Mouse (Mus musculus): ENCODE data around the gene Dmd. TPM values are rescaled to one million over a fixed set of nuclear protein-coding genes. Genes with fewer than 3 reads are reported as not detected.
"Not testable (repeated sequence)": the region's sequence is repeated elsewhere in the genome, so short reads cannot be mapped to it uniquely, and the experiment has no call there.

The Dmd gene
- polyA plus RNA-seq, 1 experiment from 2014 or later = 35.9 TPM

DNA sequence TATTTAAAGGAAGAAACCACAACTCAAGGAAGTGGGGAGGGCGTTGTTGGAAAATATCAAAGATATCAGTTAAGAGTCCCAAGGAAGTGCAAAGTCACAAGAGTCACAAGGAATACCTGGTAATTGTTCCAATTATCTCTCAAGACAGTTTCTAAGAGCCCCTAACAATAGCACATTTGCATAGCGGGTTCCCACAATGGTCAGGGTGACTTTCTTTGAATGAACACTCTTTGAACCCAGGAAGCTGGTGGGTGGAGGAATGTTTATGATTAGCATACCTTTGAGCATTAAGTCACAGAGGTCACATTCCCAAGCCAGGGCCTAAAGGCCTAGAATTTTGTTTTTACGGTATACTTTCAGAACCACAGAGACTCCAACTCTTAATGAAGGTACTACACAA is 1113.8 kb downstream of the Dmd start:
- H3K9ac ChIP-seq (ENCODE audit: low read depth, low read length); H3K27ac ChIP-seq (ENCODE audit: low read depth, low read length); H3K36me3 ChIP-seq (ENCODE audit: control insufficient read depth, insufficient read depth, low read length); H3K27me3 ChIP-seq (ENCODE audit: control insufficient read depth, insufficient read depth, low read length); ATAC-seq (replicated peaks; ENCODE audit: insufficient number of reproducible peaks, low FRiP score, low TSS enrichment); H3K4me1 ChIP-seq (ENCODE audit: control insufficient read depth, insufficient read depth, low read length); H3K9me3 ChIP-seq (replicated peaks; ENCODE audit: control insufficient read depth, low read length); H3K4me3 ChIP-seq (ENCODE audit: low read depth, low read length); H3K4me2 ChIP-seq: not testable (repeated sequence)
- WGBS (ENCODE audit: insufficient replicate concordance) = 97% methylated on average over 3 of the region's 3 CpGs

DNA sequence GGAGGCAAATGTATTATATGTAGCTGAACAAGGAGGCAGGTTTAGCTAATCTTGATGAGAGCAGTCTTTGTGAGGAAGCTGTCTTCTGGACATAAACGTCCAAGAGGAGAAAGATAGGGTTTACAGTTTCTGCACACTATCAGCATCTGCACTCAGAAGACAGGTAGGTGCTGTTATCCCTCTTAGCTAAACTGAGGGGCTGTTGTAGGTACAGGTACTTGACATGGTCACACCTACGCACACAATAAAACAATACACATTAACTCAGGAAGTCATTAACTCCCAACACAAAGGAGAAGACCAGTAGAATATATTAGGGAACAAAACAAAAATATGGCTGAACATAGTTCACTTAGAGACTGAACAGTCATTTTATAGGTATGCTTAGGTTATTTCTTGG is 1217.2 kb downstream of the Dmd start:
- Histone ChIP-seq H3K4me2 (no peak overlapping the region), H3K36me3 (ENCODE audit: control insufficient read depth, insufficient read depth, low read length) (no peaks in the 10 kb centered on the region), H3K9me3 (replicated peaks; ENCODE audit: control insufficient read depth, low read length) (no peaks in the 10 kb centered on the region), H3K9ac (ENCODE audit: low read depth, low read length) (no peak overlapping the region), H3K4me3 (ENCODE audit: low read depth, low read length) (no peak overlapping the region), H3K4me1 (ENCODE audit: control insufficient read depth, insufficient read depth, low read length) (no peaks in the 10 kb centered on the region), H3K27me3 (ENCODE audit: control insufficient read depth, insufficient read depth, low read length) (no peaks in the 10 kb centered on the region), H3K27ac (ENCODE audit: low read depth, low read length) (no peak overlapping the region)
- WGBS (ENCODE audit: insufficient replicate concordance) = 62% methylated on average over 2 of the region's 2 CpGs
- no peak for ATAC-seq (replicated peaks; ENCODE audit: insufficient number of reproducible peaks, low FRiP score, low TSS enrichment)

DNA sequence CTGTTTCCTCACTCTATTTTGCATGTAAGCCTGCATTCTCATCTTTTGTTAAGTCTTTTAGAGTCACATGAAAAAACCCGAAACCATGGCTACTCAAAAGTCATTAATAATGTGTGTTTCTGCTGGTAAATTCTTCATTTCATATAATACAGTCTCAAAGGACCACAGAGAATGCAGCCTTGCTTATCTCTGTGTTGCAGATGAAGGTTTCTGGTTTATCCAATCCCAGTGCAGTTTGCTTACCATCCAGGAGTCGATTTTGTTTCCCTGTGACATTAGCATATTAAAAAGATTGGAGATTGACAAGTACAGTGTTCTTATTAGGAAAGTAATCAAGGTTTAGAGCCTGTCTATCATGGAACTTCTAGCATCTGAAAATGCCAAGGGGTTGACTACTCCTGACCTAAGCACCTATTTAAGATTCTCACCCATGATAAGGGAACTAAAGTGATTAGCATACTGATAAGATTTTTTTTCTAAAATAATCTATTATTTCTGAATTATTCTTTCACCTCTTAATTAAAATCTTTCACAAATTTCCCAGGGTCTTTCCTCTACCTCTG is 1292.7 kb downstream of the Dmd start:
- Histone ChIP-seq H3K36me3 (ENCODE audit: control insufficient read depth, insufficient read depth, low read length) (no peaks in the 10 kb centered on the region), H3K27me3 (ENCODE audit: control insufficient read depth, insufficient read depth, low read length) (no peaks in the 10 kb centered on the region), H3K9ac (ENCODE audit: low read depth, low read length) (no peak overlapping the region), H3K4me3 (ENCODE audit: low read depth, low read length) (no peak overlapping the region), H3K9me3 (replicated peaks; ENCODE audit: control insufficient read depth, low read length) (no peaks in the 10 kb centered on the region), H3K4me1 (ENCODE audit: control insufficient read depth, insufficient read depth, low read length) (no peaks in the 10 kb centered on the region), H3K4me2 (no peak overlapping the region), H3K27ac (ENCODE audit: low read depth, low read length) (no peak overlapping the region)
- ATAC-seq (replicated peaks; ENCODE audit: insufficient number of reproducible peaks, low FRiP score, low TSS enrichment) = no peak
- 57% methylated on average over 2 of the region's 2 CpGs for WGBS (ENCODE audit: insufficient replicate concordance)

DNA sequence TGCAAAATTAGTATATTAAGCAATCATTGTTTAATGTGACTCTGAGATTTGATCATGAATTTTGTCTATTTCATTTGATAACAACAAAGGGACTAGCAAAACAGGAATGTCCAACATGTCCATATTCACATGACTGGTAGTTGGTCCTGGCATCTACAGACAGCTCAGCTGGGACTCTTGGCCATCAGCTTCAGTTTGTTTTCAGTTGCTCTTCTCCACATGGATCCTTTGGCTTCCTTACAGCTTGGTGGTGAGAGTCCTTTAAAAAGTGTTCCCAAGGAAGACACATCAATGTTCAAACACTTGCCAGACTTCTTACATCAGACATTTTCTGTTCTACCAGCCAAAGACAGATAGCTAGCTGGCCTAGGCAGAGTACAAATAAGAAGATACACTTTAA is 1381.9 kb downstream of the Dmd start:
- H3K9ac ChIP-seq (ENCODE audit: low read depth, low read length) = no peak overlapping the region
- no peaks in the 10 kb centered on the region for H3K4me1 ChIP-seq (ENCODE audit: control insufficient read depth, insufficient read depth, low read length)
- no peak overlapping the region for H3K4me3 ChIP-seq (ENCODE audit: low read depth, low read length)
- H3K27me3 ChIP-seq (ENCODE audit: control insufficient read depth, insufficient read depth, low read length) = no peaks in the 10 kb centered on the region
- no peaks in the 10 kb centered on the region for H3K36me3 ChIP-seq (ENCODE audit: control insufficient read depth, insufficient read depth, low read length)
- no peak for ATAC-seq (replicated peaks; ENCODE audit: insufficient number of reproducible peaks, low FRiP score, low TSS enrichment)
- no peak overlapping the region for H3K4me2 ChIP-seq
- no peak overlapping the region for H3K27ac ChIP-seq (ENCODE audit: low read depth, low read length)
- no peaks in the 10 kb centered on the region for H3K9me3 ChIP-seq (replicated peaks; ENCODE audit: control insufficient read depth, low read length)

DNA sequence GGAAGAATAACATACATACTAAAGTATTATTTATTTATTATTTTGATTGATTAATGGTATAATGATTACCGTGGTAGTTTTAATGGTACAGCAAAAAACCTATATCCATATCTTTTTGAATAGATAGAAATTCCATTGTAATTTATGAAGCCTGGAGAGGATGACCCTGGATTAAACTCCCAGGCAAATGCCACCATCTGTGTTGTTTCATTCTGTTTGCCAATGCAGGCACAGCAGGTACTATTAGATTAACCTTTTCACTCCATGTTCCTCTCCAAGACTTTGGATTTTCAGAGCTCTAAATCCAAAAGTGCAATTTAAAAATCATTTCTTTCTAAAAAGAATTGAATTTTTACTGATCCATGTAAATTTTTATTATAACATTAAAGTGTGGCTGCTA is 1383.5 kb downstream of the Dmd start:
- Histone ChIP-seq H3K9me3 (replicated peaks; ENCODE audit: control insufficient read depth, low read length) (no peaks in the 10 kb centered on the region), H3K4me2 (no peak overlapping the region), H3K9ac (ENCODE audit: low read depth, low read length) (no peak overlapping the region), H3K4me3 (ENCODE audit: low read depth, low read length) (no peak overlapping the region), H3K27me3 (ENCODE audit: control insufficient read depth, insufficient read depth, low read length) (no peaks in the 10 kb centered on the region), H3K4me1 (ENCODE audit: control insufficient read depth, insufficient read depth, low read length) (no peaks in the 10 kb centered on the region), H3K36me3 (ENCODE audit: control insufficient read depth, insufficient read depth, low read length) (no peaks in the 10 kb centered on the region), H3K27ac (ENCODE audit: low read depth, low read length) (no peak overlapping the region)
- WGBS (ENCODE audit: insufficient replicate concordance) = 82% methylated on average over 1 of the region's 1 CpGs
- no peak for ATAC-seq (replicated peaks; ENCODE audit: insufficient number of reproducible peaks, low FRiP score, low TSS enrichment)

DNA sequence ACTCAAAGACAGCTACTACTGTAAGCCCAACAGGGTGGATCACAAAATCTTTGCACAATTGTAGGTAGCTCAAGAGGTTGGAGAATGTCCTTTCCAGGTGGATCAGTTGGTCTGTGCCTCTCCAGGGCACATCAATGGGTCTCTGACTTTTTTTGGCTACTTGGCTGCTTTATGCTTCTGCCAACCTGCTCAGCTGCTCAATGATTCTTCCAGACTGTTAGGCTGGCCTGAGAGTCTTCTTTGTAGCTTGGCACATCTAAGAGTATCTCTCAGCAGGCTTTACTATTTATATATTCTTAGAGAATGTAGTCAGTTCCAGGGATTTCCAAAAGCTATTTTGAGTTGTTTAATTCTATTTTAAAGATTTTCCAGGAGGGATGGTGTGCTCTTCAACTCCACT is 1416.3 kb downstream of the Dmd start:
- Histone ChIP-seq H3K27ac (ENCODE audit: low read depth, low read length) (no peak overlapping the region), H3K4me1 (ENCODE audit: control insufficient read depth, insufficient read depth, low read length) (no peaks in the 10 kb centered on the region)
- no peak for ATAC-seq (replicated peaks; ENCODE audit: insufficient number of reproducible peaks, low FRiP score, low TSS enrichment)

DNA sequence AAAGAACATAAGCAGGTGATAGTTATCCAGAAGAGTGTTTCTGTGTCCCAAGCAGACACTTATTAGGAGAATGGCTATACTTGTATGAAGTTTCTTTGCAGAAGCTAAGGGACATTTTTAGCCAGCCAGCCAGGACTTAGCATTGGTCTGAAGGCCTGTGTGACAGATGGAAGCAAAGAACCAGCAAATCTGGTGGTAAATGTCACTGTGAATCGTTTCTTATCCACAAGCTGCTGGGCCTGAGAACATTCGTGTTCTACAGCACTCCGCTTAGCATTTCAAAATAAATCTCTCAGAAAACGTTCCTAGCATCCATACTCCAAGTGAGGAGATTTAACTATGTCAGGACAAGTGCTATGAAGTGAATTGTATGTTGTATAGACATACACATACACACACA is 1486.9 kb downstream of the Dmd start:
- 73% methylated on average over 4 of the region's 4 CpGs for WGBS (ENCODE audit: insufficient replicate concordance)
- no peaks in the 10 kb centered on the region for H3K4me1 ChIP-seq (ENCODE audit: control insufficient read depth, insufficient read depth, low read length)
- no peaks in the 10 kb centered on the region for H3K9me3 ChIP-seq (replicated peaks; ENCODE audit: control insufficient read depth, low read length)
- H3K36me3 ChIP-seq (ENCODE audit: control insufficient read depth, insufficient read depth, low read length) = no peaks in the 10 kb centered on the region
- H3K27ac ChIP-seq (ENCODE audit: low read depth, low read length) = no peak overlapping the region
- no peak overlapping the region for H3K4me3 ChIP-seq (ENCODE audit: low read depth, low read length)
- H3K9ac ChIP-seq (ENCODE audit: low read depth, low read length) = no peak overlapping the region
- H3K27me3 ChIP-seq (ENCODE audit: control insufficient read depth, insufficient read depth, low read length) = no peaks in the 10 kb centered on the region
- H3K4me2 ChIP-seq = no peak overlapping the region
- ATAC-seq (replicated peaks; ENCODE audit: insufficient number of reproducible peaks, low FRiP score, low TSS enrichment) = no peak

More for the DNA sequence above, 1416.3 kb downstream of the Dmd start:
- no peak overlapping the region for H3K4me2 ChIP-seq
- no peaks in the 10 kb centered on the region for H3K9me3 ChIP-seq (replicated peaks; ENCODE audit: control insufficient read depth, low read length)
- H3K4me3 ChIP-seq (ENCODE audit: low read depth, low read length) = no peak overlapping the region
- H3K36me3 ChIP-seq (ENCODE audit: control insufficient read depth, insufficient read depth, low read length) = no peaks in the 10 kb centered on the region
- no peak overlapping the region for H3K9ac ChIP-seq (ENCODE audit: low read depth, low read length)
- H3K27me3 ChIP-seq (ENCODE audit: control insufficient read depth, insufficient read depth, low read length) = no peaks in the 10 kb centered on the region

DNA sequence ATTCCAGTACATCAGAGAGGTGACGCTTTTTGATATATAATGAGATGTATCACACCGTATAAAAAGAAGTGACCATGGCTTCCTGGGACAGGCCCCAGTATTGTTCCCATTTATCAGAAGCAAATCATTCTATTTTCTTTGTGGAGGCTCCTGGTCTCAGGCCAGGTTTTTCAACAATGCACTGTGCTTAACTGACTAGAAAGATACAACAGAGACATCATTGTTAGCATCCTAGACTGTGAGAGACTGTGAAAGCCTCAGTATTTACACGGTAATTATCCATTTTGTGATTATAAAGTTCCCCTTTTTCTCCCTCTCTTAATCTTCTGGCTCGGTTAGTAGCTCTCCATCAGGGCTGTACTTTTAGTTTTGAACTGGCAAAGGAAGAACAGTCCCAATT is 1487.9 kb downstream of the Dmd start:
- Histone ChIP-seq H3K4me3 (ENCODE audit: low read depth, low read length) (no peak overlapping the region), H3K27me3 (ENCODE audit: control insufficient read depth, insufficient read depth, low read length) (no peaks in the 10 kb centered on the region), H3K36me3 (ENCODE audit: control insufficient read depth, insufficient read depth, low read length) (no peaks in the 10 kb centered on the region), H3K9ac (ENCODE audit: low read depth, low read length) (no peak overlapping the region), H3K4me1 (ENCODE audit: control insufficient read depth, insufficient read depth, low read length) (no peaks in the 10 kb centered on the region), H3K4me2 (no peak overlapping the region), H3K27ac (ENCODE audit: low read depth, low read length) (no peak overlapping the region), H3K9me3 (replicated peaks; ENCODE audit: control insufficient read depth, low read length) (no peaks in the 10 kb centered on the region)
- WGBS (ENCODE audit: insufficient replicate concordance) = 73% methylated on average over 4 of the region's 4 CpGs
- ATAC-seq (replicated peaks; ENCODE audit: insufficient number of reproducible peaks, low FRiP score, low TSS enrichment) = no peak

DNA sequence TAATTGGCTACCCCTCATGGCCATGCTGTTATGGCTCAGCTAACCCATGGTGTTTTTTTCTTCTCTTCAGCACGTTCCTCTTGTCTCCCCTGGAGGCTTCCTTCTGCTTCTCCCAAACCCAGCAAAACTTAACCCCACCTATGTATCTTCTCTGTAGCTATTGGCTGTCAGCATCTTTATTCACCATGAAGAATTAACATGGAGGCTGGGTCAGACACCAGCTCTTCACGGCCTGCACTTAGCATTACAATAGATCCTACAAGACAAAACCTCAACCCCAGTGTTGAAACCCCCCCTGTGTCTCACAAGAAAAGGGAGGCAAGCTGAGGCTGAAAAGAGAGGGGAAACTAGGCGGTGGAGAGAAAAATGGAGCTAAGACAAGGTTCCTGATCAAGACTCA is 1494.3 kb downstream of the Dmd start:
- no peaks in the 10 kb centered on the region for H3K27me3 ChIP-seq (ENCODE audit: control insufficient read depth, insufficient read depth, low read length)
- WGBS (ENCODE audit: insufficient replicate concordance) = 63% methylated on average over 3 of the region's 3 CpGs
- ATAC-seq (replicated peaks; ENCODE audit: insufficient number of reproducible peaks, low FRiP score, low TSS enrichment) = no peak

More for the DNA sequence above, 1494.3 kb downstream of the Dmd start:
- Histone ChIP-seq H3K9me3 (replicated peaks; ENCODE audit: control insufficient read depth, low read length) (no peaks in the 10 kb centered on the region), H3K4me2 (no peak overlapping the region), H3K4me1 (ENCODE audit: control insufficient read depth, insufficient read depth, low read length) (no peaks in the 10 kb centered on the region), H3K4me3 (ENCODE audit: low read depth, low read length) (no peak overlapping the region), H3K27ac (ENCODE audit: low read depth, low read length) (no peak overlapping the region), H3K36me3 (ENCODE audit: control insufficient read depth, insufficient read depth, low read length) (no peaks in the 10 kb centered on the region), H3K9ac (ENCODE audit: low read depth, low read length) (no peak overlapping the region)
